Mouse (Mus musculus) lung, embryonic 16.5 days (tissue): ENCODE measurements around the gene Tmem86b. TPM values are rescaled to one million over a fixed set of nuclear protein-coding genes. Genes with fewer than 3 reads are reported as not detected.

ENCODE experiments used
- microRNA-seq: library from miRNA; unstranded; fragments of <30 nt; microRNA quantifications from one replicate; pipeline ENCODE4, GENCODE M21; 2016
- polyA plus RNA-seq: library from polyadenylated mRNA; unstranded; fragments of >200 nt; fragmentation: Nextera tagmentation; extraction: Ambion mirVana; gene quantifications from 2 replicates; pipeline ENCODE4 v1.2.1, GENCODE M21; 2015

The Tmem86b gene
- polyA plus RNA-seq, 1 experiment from 2014 or later, result 0.69 TPM

Small RNA genes within 50 kb of the gene (microRNA-seq; reads per million reads assigned to microRNA genes)
- gene Gm23577, result not detected

Other genes with a start within 250 kb of the Tmem86b start
- gene Gp6, start 233.7 kb downstream of the Tmem86b start, polyA plus RNA-seq, result 0.68 and 0.96 TPM in 2 replicates
- 19.5 and 22.4 TPM in 2 replicates for gene Rdh13, start 185.8 kb downstream of the Tmem86b start, polyA plus RNA-seq
- gene Eps8l1, start 170.7 kb downstream of the Tmem86b start, polyA plus RNA-seq, result 21.3 and 23.6 TPM in 2 replicates
- 20.1 and 21.0 TPM in 2 replicates for gene Ppp1r12c, start 129.7 kb downstream of the Tmem86b start, polyA plus RNA-seq
- 28.6 and 34.6 TPM in 2 replicates for gene Tnnt1, start 115.0 kb downstream of the Tmem86b start, polyA plus RNA-seq
- gene Tnni3, start 107.2 kb downstream of the Tmem86b start, polyA plus RNA-seq, result 77.2 and 102 TPM in 2 replicates
- 4.7 TPM in 2 replicates for gene Dnaaf3, start 99.0 kb downstream of the Tmem86b start, polyA plus RNA-seq
- 5.5 and 8.3 TPM in 2 replicates for gene Syt5, start 83.9 kb downstream of the Tmem86b start, polyA plus RNA-seq
- gene Ptprh, start 27.4 kb downstream of the Tmem86b start, polyA plus RNA-seq, result not detected in 2 replicates
- gene Ppp6r1, start 27.6 kb upstream of the Tmem86b start, polyA plus RNA-seq, result 3.5 and 3.9 TPM in 2 replicates
- gene Hspbp1, start 53.6 kb upstream of the Tmem86b start, polyA plus RNA-seq, result 85.7 and 90.9 TPM in 2 replicates
- 0.68 and 0.74 TPM in 2 replicates for gene Brsk1, start 59.2 kb upstream of the Tmem86b start, polyA plus RNA-seq
- 0.14 TPM in 1 of 2 replicates, not detected in the other for gene Tmem150b, start 93.8 kb upstream of the Tmem86b start, polyA plus RNA-seq
- gene Kmt5c, start 108.7 kb upstream of the Tmem86b start, polyA plus RNA-seq, result 57.2 and 60.2 TPM in 2 replicates
- 77.9 and 94.0 TPM in 2 replicates for gene Cox6b2, start 121.7 kb upstream of the Tmem86b start, polyA plus RNA-seq
- not detected in 2 replicates for gene Fam71e2, start 139.9 kb upstream of the Tmem86b start, polyA plus RNA-seq
- 0.18 and 0.19 TPM in 2 replicates for gene Il11, start 151.4 kb upstream of the Tmem86b start, polyA plus RNA-seq
- 0.34 and 0.48 TPM in 2 replicates for gene Tmem190, start 151.5 kb upstream of the Tmem86b start, polyA plus RNA-seq
- 14.7 and 17.9 TPM in 2 replicates for gene Tmem238, start 158.2 kb upstream of the Tmem86b start, polyA plus RNA-seq
- gene Rpl28, start 161.5 kb upstream of the Tmem86b start, polyA plus RNA-seq, result 337 and 342 TPM in 2 replicates
- gene Ube2s, start 181.2 kb upstream of the Tmem86b start, polyA plus RNA-seq, result 355 and 372 TPM in 2 replicates
- 0.99 and 1.2 TPM in 2 replicates for gene Shisa7, start 213.3 kb upstream of the Tmem86b start, polyA plus RNA-seq
- gene Isoc2b, start 238.8 kb upstream of the Tmem86b start, polyA plus RNA-seq, result 14.1 and 15.7 TPM in 2 replicates
- gene Isoc2a, start 245.7 kb upstream of the Tmem86b start, polyA plus RNA-seq, result 0.87 and 1.3 TPM in 2 replicates